Mouse (Mus musculus): ENCODE measurements around the gene 4930432K21Rik.
A peak's percentile ranks its signal among the peaks of the same experiment; 100 is the strongest.

- TF ChIP-seq CTCF (IDR thresholded peaks at IDR 0.05), result no peak
- TF ChIP-seq POLR2A (IDR thresholded peaks at IDR 0.05; ENCODE audit: insufficient read depth, low read depth, low read length), result peak; percentile 79
These were observed 55.4 kb downstream of the 4930432K21Rik start for GRCm38 (mm10) chr8:84202938-84203917.
